Mouse (Mus musculus) midbrain, embryonic 12.5 days (tissue): Measurements from ENCODE around the gene Apoa4. TPM values are rescaled to one million over a fixed set of nuclear protein-coding genes. Genes with fewer than 3 reads are reported as not detected.

Experiments used
- ATAC-seq: fragments of 200-750 bp; cut with Nextera tagmentation; 2 replicates; pipeline ENCODE4 v1.8.0; 2017; ENCODE audit warnings: low read depth, moderate TSS enrichment, moderate library complexity; ENCODE audit not compliant: low FRiP score
- H3K27ac ChIP-seq: fragments of 300-500 bp; sonication (generic); replicated peaks from 2 replicates; pipeline ENCODE4 v1.5.1; 2016; ENCODE audit warnings: mild to moderate bottlenecking
- H3K27me3 ChIP-seq: fragments of 300-500 bp; sonication (generic); 2 replicates; pipeline ENCODE4 v1.6.1; 2016; ENCODE audit warnings: mild to moderate bottlenecking
- H3K36me3 ChIP-seq: fragments of 300-500 bp; sonication (generic); 2 replicates; pipeline ENCODE4 v1.6.1; 2016
- H3K4me1 ChIP-seq: fragments of 300-500 bp; sonication (generic); 2 replicates; pipeline ENCODE4 v1.6.1; 2016
- H3K4me2 ChIP-seq: fragments of 300-500 bp; sonication (generic); replicated peaks from 2 replicates; pipeline ENCODE4 v1.6.1; 2016; ENCODE audit warnings: mild to moderate bottlenecking, moderate library complexity
- H3K4me3 ChIP-seq: fragments of 300-500 bp; sonication (generic); 2 replicates; pipeline ENCODE4 v1.5.1; 2016; ENCODE audit warnings: mild to moderate bottlenecking
- H3K9ac ChIP-seq: fragments of 300-500 bp; sonication (generic); replicated peaks from 2 replicates; pipeline ENCODE4 v1.6.1; 2016; ENCODE audit warnings: mild to moderate bottlenecking, moderate library complexity
- H3K9me3 ChIP-seq: fragments of 300-500 bp; sonication (generic); 2 replicates; pipeline ENCODE4 v1.6.1; 2016; ENCODE audit warnings: mild to moderate bottlenecking
- WGBS: fragments of 180-500 bp; shearing (Covaris S2); methylation state at CpG from one replicate; pipeline ENCODE4 v1.1.7; 2016; 5-methylcytosine and 5-hydroxymethylcytosine counted together
- polyA plus RNA-seq: library from polyadenylated mRNA; unstranded; fragments of >200 nt; fragmentation: Nextera tagmentation; extraction: Ambion mirVana; gene quantifications from 2 replicates; pipeline ENCODE4 v1.2.1, GENCODE M21; 2016

Apoa4 gene
- polyA plus RNA-seq, 1 experiment from 2014 or later: not detected

- Histone ChIP-seq H3K27ac (no peak overlapping the region), H3K4me3 (peak overlapping the region; percentile 47), H3K9ac (peak overlapping the region; percentile 56), H3K27me3 (peaks cover 33% of the 10 kb centered on the region), H3K9me3 (no peaks in the 10 kb centered on the region), H3K4me1 (peaks cover 7% of the 10 kb centered on the region; the same call in 1 of the 2 replicates), H3K4me2 (peak overlapping the region; percentile 74), H3K36me3 (no peaks in the 10 kb centered on the region)
- peak; percentile 88 for ATAC-seq
- 16% methylated on average over 37 of the region's 37 CpGs for WGBS
Measured at GRCm38 (mm10) chr9:46229573-46230449, 10.7 kb upstream of the Apoa4 start.

DNA sequence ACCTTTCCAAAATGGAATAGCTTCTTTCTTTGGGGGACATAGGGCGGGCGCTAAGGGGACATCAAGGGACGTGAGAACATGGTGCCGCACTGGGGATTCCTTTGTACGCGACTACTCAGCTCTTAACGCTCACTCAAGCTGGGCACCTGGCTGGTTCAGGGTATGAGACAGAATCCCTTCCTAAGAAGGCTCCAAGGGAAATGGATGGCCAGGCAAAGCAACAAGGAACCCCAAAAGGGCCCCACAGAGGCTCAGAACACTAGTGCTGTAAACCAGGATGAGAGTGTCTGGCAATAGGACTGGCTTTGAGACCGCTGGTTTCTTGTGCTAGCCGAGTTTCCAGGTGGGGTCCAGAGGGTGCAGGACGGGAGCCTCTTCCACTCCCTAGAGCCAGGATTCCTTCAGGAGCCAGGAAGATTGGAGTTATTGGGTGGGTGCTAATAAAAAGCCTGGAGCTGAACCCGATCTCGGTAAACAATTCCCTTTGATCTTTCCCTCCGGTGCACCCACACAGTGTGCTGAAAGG, 10.0 kb upstream of the Apoa4 start:
- ATAC-seq: no peak
- H3K36me3 ChIP-seq: no peaks in the 10 kb centered on the region
- 24% methylated on average over 13 of the region's 13 CpGs for WGBS
- H3K9me3 ChIP-seq: no peaks in the 10 kb centered on the region
- H3K4me2 ChIP-seq: peak overlapping the region; percentile 74
- H3K27me3 ChIP-seq: peaks cover 36% of the 10 kb centered on the region
- peak overlapping the region; percentile 56 for H3K9ac ChIP-seq
- peak overlapping the region; percentile 47 for H3K4me3 ChIP-seq
- H3K27ac ChIP-seq: no peak overlapping the region
- peaks cover 7% of the 10 kb centered on the region; the same call in 1 of the 2 replicates for H3K4me1 ChIP-seq

DNA sequence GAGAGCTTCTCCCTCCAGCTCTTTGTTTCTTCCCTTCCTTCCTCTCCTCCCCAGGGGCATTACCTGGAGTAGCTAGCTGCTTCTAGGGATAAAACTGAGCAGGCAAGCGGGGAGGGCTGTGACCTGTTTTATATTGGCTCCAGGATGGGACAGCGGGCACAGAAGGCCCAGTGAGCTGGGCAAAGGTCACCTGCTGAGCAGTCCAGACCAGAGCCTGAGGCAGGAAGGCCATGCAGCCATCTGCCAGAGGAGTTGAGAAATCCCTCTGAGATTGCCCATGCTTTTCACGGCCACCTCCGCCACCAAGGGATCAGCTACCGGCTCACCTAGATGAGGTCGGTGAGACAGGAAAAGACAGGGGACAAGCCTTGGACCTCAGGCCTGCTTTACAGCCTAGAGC, 5.3 kb upstream of the Apoa4 start:
- H3K27me3 ChIP-seq: peaks cover 23% of the 10 kb centered on the region
- no peak overlapping the region for H3K9ac ChIP-seq
- H3K36me3 ChIP-seq: no peaks in the 10 kb centered on the region
- WGBS: 84% methylated on average over 6 of the region's 6 CpGs
- no peak overlapping the region for H3K4me2 ChIP-seq
- H3K9me3 ChIP-seq: no peaks in the 10 kb centered on the region
- H3K27ac ChIP-seq: no peak overlapping the region
- H3K4me1 ChIP-seq: peaks cover 7% of the 10 kb centered on the region; the same call in 1 of the 2 replicates
- no peak for ATAC-seq
- no peak overlapping the region for H3K4me3 ChIP-seq

GRCm38 (mm10) chr9:46235596-46235648, 5.1 kb upstream of the Apoa4 start, which contains the start of gene Apoc3:
Apoc3 (minus strand) TSS chr9:46235636.
- Histone ChIP-seq H3K4me2 (no peak within 1 kb of the TSS), H3K9ac (no peak within 1 kb of the TSS), H3K4me1 (peaks cover 5% of the 10 kb centered on the region; the same call in 1 of the 2 replicates), H3K27me3 (peaks cover 21% of the 10 kb centered on the region), H3K36me3 (no peaks in the 10 kb centered on the region), H3K4me3 (no peak within 1 kb of the TSS), H3K9me3 (no peaks in the 10 kb centered on the region), H3K27ac (no peak within 1 kb of the TSS)
- ATAC-seq: no peak

DNA sequence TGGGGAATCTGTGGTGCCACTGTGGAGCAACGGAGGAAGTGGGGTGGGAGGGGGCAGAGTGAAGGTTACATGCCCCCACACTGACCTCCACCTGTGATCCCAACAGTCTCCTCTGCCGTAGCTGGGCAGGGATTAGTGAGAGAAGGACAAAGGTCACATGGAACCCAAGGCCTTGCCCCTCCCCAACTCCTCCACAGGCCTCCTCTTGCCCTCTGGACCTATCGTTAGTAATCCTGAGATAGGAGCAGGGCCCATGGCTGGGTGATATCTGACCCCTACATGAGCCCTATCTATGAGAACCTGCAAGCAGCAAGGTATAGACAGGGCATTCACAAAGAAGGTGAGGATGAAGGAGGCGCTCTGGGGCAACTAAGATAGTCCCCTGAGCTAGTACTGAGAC, 4.8 kb upstream of the Apoa4 start:
- no peaks in the 10 kb centered on the region for H3K9me3 ChIP-seq
- peaks cover 19% of the 10 kb centered on the region for H3K27me3 ChIP-seq
- H3K36me3 ChIP-seq: no peaks in the 10 kb centered on the region
- 53% methylated on average over 4 of the region's 4 CpGs for WGBS
- no peak overlapping the region for H3K4me2 ChIP-seq
- no peak overlapping the region for H3K27ac ChIP-seq
- ATAC-seq: no peak
- H3K9ac ChIP-seq: no peak overlapping the region
- no peak overlapping the region for H3K4me3 ChIP-seq
- H3K4me1 ChIP-seq: 0 out of 2 replicates have a peak, but pooled peaks cover 2% of the 10 kb centered on the region

GRCm38 (mm10) chr9:46238850-46239249, 1.6 kb upstream of the Apoa4 start:
- H3K9ac ChIP-seq: no peak overlapping the region
- H3K36me3 ChIP-seq: no peaks in the 10 kb centered on the region
- H3K27ac ChIP-seq: no peak overlapping the region
- no peak overlapping the region for H3K4me2 ChIP-seq
- H3K4me3 ChIP-seq: no peak overlapping the region
- peaks cover 13% of the 10 kb centered on the region for H3K27me3 ChIP-seq
- 86% methylated on average over 7 of the region's 7 CpGs for WGBS
- H3K4me1 ChIP-seq: no peaks in the 10 kb centered on the region
- no peaks in the 10 kb centered on the region for H3K9me3 ChIP-seq
- no peak for ATAC-seq

GRCm38 (mm10) chr9:46241818-46242217, 1.3 kb downstream of the Apoa4 start:
- no peaks in the 10 kb centered on the region for H3K9me3 ChIP-seq
- WGBS: 72% methylated on average over 2 of the region's 2 CpGs
- no peak overlapping the region for H3K4me2 ChIP-seq
- ATAC-seq: no peak
- no peak overlapping the region for H3K27ac ChIP-seq
- no peaks in the 10 kb centered on the region for H3K4me1 ChIP-seq
- H3K27me3 ChIP-seq: peaks cover 13% of the 10 kb centered on the region; the same call in 1 of the 2 replicates
- H3K36me3 ChIP-seq: no peaks in the 10 kb centered on the region
- H3K9ac ChIP-seq: no peak overlapping the region
- no peak overlapping the region for H3K4me3 ChIP-seq

DNA sequence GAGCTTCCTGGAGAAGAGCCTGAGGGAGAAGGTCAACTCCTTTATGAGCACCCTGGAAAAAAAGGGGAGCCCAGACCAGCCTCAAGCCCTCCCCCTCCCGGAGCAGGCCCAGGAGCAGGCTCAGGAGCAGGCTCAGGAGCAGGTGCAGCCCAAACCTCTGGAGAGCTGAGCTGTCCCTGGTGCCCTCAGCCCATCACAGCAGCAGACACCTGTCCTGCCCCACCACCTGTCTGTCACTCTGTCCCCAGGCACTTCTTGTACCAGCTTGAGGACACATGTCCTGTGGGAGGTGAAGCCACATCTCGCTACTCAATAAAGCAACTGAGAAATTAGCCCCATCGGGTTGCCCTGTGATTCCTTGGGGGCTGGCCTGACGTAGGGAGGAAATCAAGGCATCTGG, 2.6 kb downstream of the Apoa4 start:
- no peaks in the 10 kb centered on the region for H3K36me3 ChIP-seq
- no peak for ATAC-seq
- 85% methylated on average over 4 of the region's 4 CpGs for WGBS
- H3K27me3 ChIP-seq: peaks cover 21% of the 10 kb centered on the region
- H3K9me3 ChIP-seq: no peaks in the 10 kb centered on the region
- no peaks in the 10 kb centered on the region for H3K4me1 ChIP-seq
- no peak overlapping the region for H3K9ac ChIP-seq
- H3K27ac ChIP-seq: no peak overlapping the region
- no peak overlapping the region for H3K4me2 ChIP-seq
- no peak overlapping the region for H3K4me3 ChIP-seq

DNA sequence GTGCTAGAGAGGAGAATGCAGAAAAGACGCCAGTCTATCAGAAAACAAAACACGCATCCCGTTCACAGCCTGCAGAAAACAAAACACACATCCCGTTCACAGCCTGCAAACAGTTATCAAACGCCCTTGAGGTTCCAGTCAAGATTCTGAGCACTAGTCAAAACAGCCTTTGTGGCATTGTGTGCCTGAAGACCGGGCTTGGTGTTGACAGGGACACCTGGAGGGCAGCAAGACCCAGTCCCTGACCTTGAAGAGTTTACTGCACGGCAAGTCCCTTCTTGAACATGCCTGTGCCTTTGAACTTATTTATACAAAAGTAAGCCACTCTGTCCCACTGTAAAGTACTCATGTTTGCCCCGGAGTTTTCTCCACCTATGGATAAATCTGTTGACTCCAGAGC, 3.1 kb downstream of the Apoa4 start:
- H3K27ac ChIP-seq: no peak overlapping the region
- no peaks in the 10 kb centered on the region for H3K9me3 ChIP-seq
- no peaks in the 10 kb centered on the region for H3K4me1 ChIP-seq
- no peak overlapping the region for H3K4me2 ChIP-seq
- H3K9ac ChIP-seq: no peak overlapping the region
- WGBS: 53% methylated on average over 8 of the region's 8 CpGs
- no peaks in the 10 kb centered on the region for H3K36me3 ChIP-seq
- no peak overlapping the region for H3K4me3 ChIP-seq
- no peak for ATAC-seq
- H3K27me3 ChIP-seq: peaks cover 24% of the 10 kb centered on the region

GRCm38 (mm10) chr9:46246752-46247324, 6.3 kb downstream of the Apoa4 start:
- Histone ChIP-seq H3K4me3 (no peak overlapping the region), H3K9me3 (no peaks in the 10 kb centered on the region), H3K9ac (no peak overlapping the region), H3K4me2 (peak overlapping the region; percentile 11; the same call in 1 of the 2 replicates), H3K4me1 (no peaks in the 10 kb centered on the region), H3K27me3 (peaks cover 35% of the 10 kb centered on the region), H3K36me3 (no peaks in the 10 kb centered on the region), H3K27ac (no peak overlapping the region)
- WGBS: 30% methylated on average over 11 of the region's 11 CpGs
- ATAC-seq: no peak

DNA sequence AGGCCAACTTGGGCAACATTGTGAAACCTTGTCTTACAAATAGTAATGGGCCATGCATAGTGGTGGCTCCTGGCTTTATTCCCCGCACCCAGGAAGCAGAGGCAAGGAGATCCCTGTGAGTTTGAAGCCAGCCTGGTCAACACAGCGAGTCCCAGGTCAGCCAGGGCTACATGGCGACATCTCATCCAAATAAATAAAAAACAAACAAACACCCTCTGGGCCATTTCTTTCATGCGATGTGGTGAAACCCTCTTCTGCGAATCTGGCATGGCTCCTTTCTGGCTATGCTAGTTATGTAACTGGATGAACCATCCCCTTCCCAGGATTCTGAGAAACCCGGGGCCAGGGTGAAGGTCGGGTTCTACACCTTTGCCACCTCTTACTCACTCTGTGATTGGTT, 15.7 kb downstream of the Apoa4 start:
- Histone ChIP-seq H3K4me2 (no peak overlapping the region), H3K27ac (no peak overlapping the region), H3K36me3 (no peaks in the 10 kb centered on the region), H3K4me1 (no peaks in the 10 kb centered on the region; the same call in 1 of the 2 replicates), H3K27me3 (peaks cover 61% of the 10 kb centered on the region), H3K9ac (no peak overlapping the region), H3K9me3 (no peaks in the 10 kb centered on the region), H3K4me3 (no peak overlapping the region)
- no peak for ATAC-seq
- 90% methylated on average over 7 of the region's 7 CpGs for WGBS

DNA sequence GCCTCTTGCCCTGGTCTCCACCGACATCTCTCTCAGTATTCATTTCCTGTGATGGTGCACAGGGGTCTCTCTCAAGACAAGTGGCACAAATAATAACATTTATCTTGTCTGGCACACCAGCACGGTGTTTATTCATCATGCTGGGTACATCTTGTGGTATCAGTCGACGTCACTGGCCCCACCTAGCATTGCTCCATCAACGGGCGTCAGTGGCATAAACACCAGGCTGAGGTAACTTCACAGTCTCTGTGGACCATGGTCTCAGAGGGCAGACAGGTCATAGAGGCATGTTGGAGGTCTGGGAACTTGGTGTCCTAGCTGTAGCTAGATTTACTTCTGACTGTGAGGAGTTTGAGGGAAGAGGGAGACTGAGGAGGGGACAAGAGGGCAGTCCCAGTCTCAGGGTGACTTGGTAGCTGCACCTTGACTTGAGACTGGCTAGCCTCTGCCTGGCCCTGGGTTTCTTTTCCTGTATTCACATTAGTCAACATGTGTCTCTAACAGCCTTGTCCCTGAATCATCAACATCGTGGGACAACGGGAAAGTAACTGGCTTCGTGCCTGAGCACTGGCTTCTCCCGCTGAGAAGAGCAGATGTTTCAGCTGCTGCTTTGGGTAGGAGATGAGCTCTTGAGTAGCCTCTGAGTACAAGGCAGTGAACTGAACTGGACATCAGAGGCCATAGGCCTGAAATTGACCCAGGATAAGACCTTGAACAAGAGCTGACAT, 16.3 kb downstream of the Apoa4 start:
- H3K27ac ChIP-seq: no peak overlapping the region
- no peak overlapping the region for H3K4me2 ChIP-seq
- H3K9me3 ChIP-seq: no peaks in the 10 kb centered on the region
- no peaks in the 10 kb centered on the region; the same call in 1 of the 2 replicates for H3K4me1 ChIP-seq
- peaks cover 54% of the 10 kb centered on the region for H3K27me3 ChIP-seq
- ATAC-seq: no peak
- WGBS: 91% methylated on average over 10 of the region's 10 CpGs
- no peaks in the 10 kb centered on the region for H3K36me3 ChIP-seq
- H3K4me3 ChIP-seq: no peak overlapping the region
- H3K9ac ChIP-seq: no peak overlapping the region
